Mouse (Mus musculus) c-Kit-positive CD71-positive TER-119-positive erythroid progenitor cells, embryonic 14.5 days (primary cell): ENCODE measurements around the gene Gm28042.

Source experiments
- DNase-seq: peaks from one replicate; pipeline ENCODE4 v3.0.0-alpha.2; 2013; ENCODE audit warnings: low spot score

The Gm28042 gene

GRCm38 (mm10) chr2:120026984-120027949 lies at the start of gene Gm28042, which contains the start of gene Jmjd7:
Gene Gm28042, plus strand, starts transcription at chr2:120027493.
Gene Jmjd7, plus strand, starts transcription at chr2:120027483.
- peak; percentile 93 for DNase-seq

- DNase-seq: no peak
Observed at GRCm38 (mm10) chr2:119980343-119980986, 46.8 kb upstream of the Gm28042 start.

- no peak for DNase-seq
Observed at GRCm38 (mm10) chr2:119981631-119982030, 45.7 kb upstream of the Gm28042 start.

GRCm38 (mm10) chr2:119985871-119986270 lies 41.4 kb upstream of the Gm28042 start:
- no peak for DNase-seq

- no peak for DNase-seq
Observed at GRCm38 (mm10) chr2:119986369-119986768, 40.9 kb upstream of the Gm28042 start.

- DNase-seq: no peak
Observed at GRCm38 (mm10) chr2:119987441-119987840, 39.9 kb upstream of the Gm28042 start.

- no peak for DNase-seq
Observed at GRCm38 (mm10) chr2:119988952-119989351, 38.3 kb upstream of the Gm28042 start.

- no peak for DNase-seq
Observed at GRCm38 (mm10) chr2:119990881-119991280, 36.4 kb upstream of the Gm28042 start.

GRCm38 (mm10) chr2:119992349-119992748 lies 34.9 kb upstream of the Gm28042 start:
- DNase-seq: no peak

GRCm38 (mm10) chr2:119993515-119993914 lies 33.8 kb upstream of the Gm28042 start:
- DNase-seq: no peak

GRCm38 (mm10) chr2:119994839-119995238 lies 32.5 kb upstream of the Gm28042 start:
- no peak for DNase-seq

- no peak for DNase-seq
Observed at GRCm38 (mm10) chr2:119995391-119996281, 31.7 kb upstream of the Gm28042 start.

GRCm38 (mm10) chr2:119997354-119997753 lies 29.9 kb upstream of the Gm28042 start:
- DNase-seq: no peak

- no peak for DNase-seq
Observed at GRCm38 (mm10) chr2:119999731-120000130, 27.6 kb upstream of the Gm28042 start.

- no peak for DNase-seq
Observed at GRCm38 (mm10) chr2:120000882-120001584, 26.3 kb upstream of the Gm28042 start.

- DNase-seq: no peak
Observed at GRCm38 (mm10) chr2:120001956-120002355, 25.3 kb upstream of the Gm28042 start.

GRCm38 (mm10) chr2:120003970-120004369 lies 23.3 kb upstream of the Gm28042 start:
- DNase-seq: no peak

GRCm38 (mm10) chr2:120006696-120007095 lies 20.6 kb upstream of the Gm28042 start:
- no peak for DNase-seq

GRCm38 (mm10) chr2:120007680-120008210 lies 19.5 kb upstream of the Gm28042 start:
- no peak for DNase-seq

- DNase-seq: no peak
Observed at GRCm38 (mm10) chr2:120008672-120009071, 18.6 kb upstream of the Gm28042 start.
